Mouse (Mus musculus) lung, postnatal 36 days (tissue): ENCODE measurements around the gene Ccr4.

Experiments used
- DNase-seq: peaks from one replicate; pipeline ENCODE4 v3.0.0; 2022; ENCODE audit warnings: mixed read lengths

Ccr4 gene

GRCm38 (mm10) chr9:114466871-114467270 is 37.8 kb downstream of the Ccr4 start:
- no peak for DNase-seq

DNA sequence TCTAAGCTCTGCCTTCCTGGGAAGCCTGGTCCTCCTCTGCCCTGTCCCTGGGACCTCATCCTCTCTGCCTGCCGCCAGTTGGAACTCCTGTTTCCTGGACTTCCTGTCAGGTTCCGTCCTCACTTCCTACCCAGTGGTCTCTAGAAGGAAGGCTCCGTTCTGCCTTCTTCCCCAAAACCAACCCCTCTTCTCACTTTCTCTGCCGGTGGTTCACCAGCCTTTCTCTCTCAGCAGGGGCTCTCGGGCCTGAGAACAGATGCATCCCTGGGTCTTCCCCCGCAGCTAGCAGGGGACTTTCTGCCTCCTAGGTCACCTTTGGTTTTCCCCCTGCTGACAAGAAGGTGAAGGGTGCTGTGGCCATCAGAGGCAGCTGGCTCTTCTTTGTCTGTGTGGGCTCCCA is 39.3 kb downstream of the Ccr4 start:
- DNase-seq: no peak

DNA sequence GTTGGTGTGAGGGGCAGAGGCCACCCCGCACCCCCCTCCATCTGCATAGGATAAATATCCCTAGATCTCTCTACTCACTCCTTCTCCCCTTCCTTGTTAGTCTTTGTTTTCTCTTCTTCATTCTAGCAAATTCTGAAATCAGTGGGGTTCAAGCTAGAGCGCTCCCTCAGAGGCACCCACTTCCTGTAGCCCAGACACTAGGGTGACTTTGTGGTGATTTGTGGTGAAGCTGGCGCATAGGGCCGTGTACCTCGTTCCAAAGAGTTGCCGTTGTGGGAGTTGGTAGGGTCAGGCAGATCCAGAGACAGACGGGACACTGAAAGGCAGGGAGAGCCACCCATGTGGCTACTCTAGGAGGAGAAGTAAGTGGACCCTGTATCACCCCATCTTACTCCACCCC is 42.1 kb downstream of the Ccr4 start:
- no peak for DNase-seq

GRCm38 (mm10) chr9:114458436-114458835 is 46.3 kb downstream of the Ccr4 start:
- no peak for DNase-seq

DNA sequence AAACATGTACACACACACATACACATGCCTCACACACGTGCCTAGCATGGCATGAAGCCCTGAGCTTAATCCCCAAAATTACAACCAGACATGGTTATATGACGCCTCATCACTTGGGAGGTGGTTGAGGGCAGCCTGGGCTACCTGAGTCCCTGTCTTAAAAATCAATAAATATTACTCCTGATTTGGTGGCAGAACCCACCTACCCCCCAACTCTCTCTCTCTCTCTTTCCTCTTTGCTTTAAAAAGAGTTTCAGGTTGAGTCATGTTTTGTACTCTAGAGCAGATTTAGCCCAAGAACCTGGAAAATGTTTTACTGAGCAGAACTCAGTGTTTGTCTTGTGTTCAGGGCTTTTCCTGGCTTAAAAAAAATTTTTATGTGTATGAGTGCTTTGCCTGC is 49.3 kb downstream of the Ccr4 start:
- DNase-seq: no peak

DNA sequence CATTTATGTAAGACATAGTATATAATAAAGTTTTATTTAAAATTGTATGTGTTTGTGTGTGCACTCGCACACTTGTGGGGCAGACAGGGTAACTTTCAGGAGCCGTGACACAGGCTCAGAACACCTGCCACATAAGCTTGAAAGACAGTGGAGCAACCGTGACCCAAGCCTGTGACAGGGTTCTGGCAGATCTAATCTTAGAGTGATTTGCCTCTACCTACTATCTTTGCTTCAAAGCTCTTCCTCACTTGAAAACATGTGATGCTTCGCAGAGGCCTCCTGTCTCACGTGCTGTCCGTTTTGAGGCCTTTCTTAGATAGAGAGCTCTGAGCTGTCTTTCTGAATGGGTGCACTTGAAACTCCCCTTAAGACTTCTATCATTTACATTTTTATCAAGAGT is 52.3 kb downstream of the Ccr4 start:
- no peak for DNase-seq

DNA sequence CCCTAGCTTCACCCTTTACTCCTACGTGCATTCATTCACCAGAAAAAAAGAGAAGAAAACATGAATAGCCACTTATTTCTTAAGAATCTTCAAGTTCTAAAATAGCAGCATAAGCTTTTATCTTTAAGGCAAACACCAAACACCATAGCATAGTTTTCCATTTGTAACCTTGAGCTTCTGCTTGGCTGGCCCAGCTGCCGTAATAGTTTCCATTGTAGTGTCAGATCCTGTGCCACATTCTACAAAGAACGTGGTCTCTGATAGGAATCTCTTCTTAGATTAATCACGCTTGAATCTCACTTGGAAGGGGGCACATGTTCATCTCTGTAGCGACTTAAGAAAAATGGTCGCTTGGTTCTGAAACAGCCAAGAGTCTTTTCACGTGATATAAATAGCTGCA is 53.1 kb downstream of the Ccr4 start:
- no peak for DNase-seq

- DNase-seq: no peak
Observed at GRCm38 (mm10) chr9:114449120-114449754, 55.5 kb downstream of the Ccr4 start.

DNA sequence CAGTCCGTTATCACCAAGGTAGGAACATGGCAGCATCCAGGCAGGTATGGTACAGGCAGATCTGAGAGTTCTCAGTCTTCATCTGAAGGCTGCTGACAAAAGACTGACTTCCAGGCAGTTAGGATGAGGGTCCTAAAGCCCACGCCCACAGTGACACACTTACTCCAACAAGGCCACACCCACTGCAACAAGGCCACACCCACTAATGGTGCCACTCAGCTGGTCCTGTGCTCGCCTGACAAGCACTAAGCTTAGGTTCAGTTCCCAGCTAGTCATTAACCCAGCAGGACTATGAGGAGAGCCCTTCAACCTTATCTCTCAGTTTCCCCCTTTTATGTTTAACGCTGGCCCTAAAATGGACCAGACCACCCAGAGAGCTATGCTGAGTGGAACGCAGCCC is 56.0 kb downstream of the Ccr4 start:
- no peak for DNase-seq

DNA sequence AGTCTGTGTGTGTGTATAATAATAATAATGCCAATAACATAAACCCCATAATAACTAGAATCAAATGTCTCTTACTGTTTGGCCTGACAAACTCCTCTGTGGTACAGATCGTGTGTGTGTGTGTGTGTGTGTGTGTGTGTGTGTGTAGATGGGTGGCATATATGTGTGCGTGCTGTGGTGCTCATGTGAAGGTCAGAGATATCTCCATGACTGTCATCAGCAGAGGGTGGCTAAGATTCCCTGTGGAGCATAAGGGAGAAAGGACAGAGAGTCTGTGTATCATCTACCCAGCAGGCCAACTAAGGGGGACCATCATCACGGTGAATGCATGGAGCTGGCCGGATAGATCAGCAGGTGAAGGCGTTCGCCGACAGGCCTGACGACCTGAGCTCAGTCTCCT is 57.8 kb downstream of the Ccr4 start:
- no peak for DNase-seq

- no peak for DNase-seq
Observed at GRCm38 (mm10) chr9:114443351-114443750, 61.4 kb downstream of the Ccr4 start.

DNA sequence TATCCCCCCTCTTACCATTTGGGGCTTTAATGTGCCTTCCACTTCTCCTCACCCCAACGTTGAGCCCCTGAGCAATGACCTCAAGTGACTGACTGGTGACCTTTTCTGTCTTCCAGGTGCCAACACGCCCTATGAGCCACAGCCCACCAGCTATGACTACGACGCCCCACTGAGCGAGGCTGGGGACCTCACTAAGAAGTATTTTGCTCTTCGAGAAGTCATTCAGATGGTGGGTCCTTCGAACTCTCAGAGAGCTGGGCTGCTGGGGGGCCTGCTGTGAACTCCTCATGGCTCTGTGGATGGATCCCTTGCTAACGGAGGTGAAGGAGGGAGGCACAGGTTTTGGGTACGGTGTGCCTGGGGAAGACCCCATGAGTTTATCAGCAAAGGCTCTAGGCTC is 61.8 kb downstream of the Ccr4 start:
- DNase-seq: no peak

GRCm38 (mm10) chr9:114442225-114442624 is 62.5 kb downstream of the Ccr4 start:
- no peak for DNase-seq

DNA sequence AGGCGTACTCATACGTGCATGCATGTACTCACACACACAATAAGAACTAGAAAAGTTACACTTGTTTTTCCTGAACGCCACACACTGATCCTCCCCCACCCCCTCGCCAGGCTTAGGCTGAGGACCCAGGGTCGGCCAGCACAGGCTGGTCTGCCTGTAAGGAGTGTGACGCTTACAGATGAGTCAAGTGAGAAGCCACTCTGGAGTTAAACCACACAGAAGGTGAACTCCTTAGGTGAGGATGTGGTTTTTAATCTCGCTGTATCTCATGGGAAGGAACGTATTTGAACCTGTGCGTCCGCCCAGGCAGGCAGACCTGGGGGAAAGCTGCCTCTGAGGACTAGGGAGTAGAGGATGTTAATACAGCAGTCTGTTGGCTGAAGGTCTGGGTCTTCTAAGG is 64.2 kb downstream of the Ccr4 start:
- no peak for DNase-seq
